Mouse (Mus musculus) layer of hippocampus, postnatal 10 days (tissue): ENCODE results near the gene Pla2g3. TPM values are rescaled to one million over a fixed set of nuclear protein-coding genes. Genes with fewer than 3 reads are reported as not detected.

Experiments
- DNase-seq, 2 experiments: peaks; one replicate each; pipeline ENCODE4 v3.0.0; 2021; ENCODE audit warnings: low spot score in 2 of 2
- total RNA-seq, 2 experiments: library from RNA; stranded (reverse); gene quantifications; 2 replicates each; pipeline ENCODE4 v1.2.3; 2021

Pla2g3 gene
- total RNA-seq, 2 experiments from 2014 or later: 11.3 to 17.0 TPM

GRCm38 (mm10) chr11:3492748-3493147, 4.7 kb downstream of the Pla2g3 start:
- no peak for DNase-seq

GRCm38 (mm10) chr11:3494857-3495256, 6.8 kb downstream of the Pla2g3 start:
- peak in 1 of 2 experiments; percentile 53 for DNase-seq

- DNase-seq: no peak
Observed at GRCm38 (mm10) chr11:3495496-3495895, 7.4 kb downstream of the Pla2g3 start.

- no peak for DNase-seq
Observed at GRCm38 (mm10) chr11:3496756-3497155, 8.7 kb downstream of the Pla2g3 start.

GRCm38 (mm10) chr11:3497296-3497695, 9.2 kb downstream of the Pla2g3 start:
- no peak for DNase-seq

GRCm38 (mm10) chr11:3502057-3502456, 14.0 kb downstream of the Pla2g3 start:
- no peak for DNase-seq

GRCm38 (mm10) chr11:3502459-3503072, 14.5 kb downstream of the Pla2g3 start:
- DNase-seq: no peak

- no peak for DNase-seq
Observed at GRCm38 (mm10) chr11:3503755-3504693, 15.9 kb downstream of the Pla2g3 start.

GRCm38 (mm10) chr11:3508226-3508625, 20.1 kb downstream of the Pla2g3 start:
- DNase-seq: no peak

- no peak for DNase-seq
Observed at GRCm38 (mm10) chr11:3509181-3510085, 21.3 kb downstream of the Pla2g3 start.

GRCm38 (mm10) chr11:3510321-3510720, 22.2 kb downstream of the Pla2g3 start:
- no peak for DNase-seq

GRCm38 (mm10) chr11:3513291-3513690, 25.2 kb downstream of the Pla2g3 start:
- no peak for DNase-seq

- DNase-seq: peak; percentile 93 to 94
Observed at GRCm38 (mm10) chr11:3514529-3515054, 26.5 kb downstream of the Pla2g3 start, which contains the start of gene Selenom. TSS of gene Selenom (plus strand) at chr11:3514684.

- DNase-seq: no peak
Observed at GRCm38 (mm10) chr11:3515216-3515615, 27.1 kb downstream of the Pla2g3 start.

- DNase-seq: no peak
Observed at GRCm38 (mm10) chr11:3515637-3516036, 27.6 kb downstream of the Pla2g3 start.

- no peak for DNase-seq
Observed at GRCm38 (mm10) chr11:3516121-3516520, 28.0 kb downstream of the Pla2g3 start.

GRCm38 (mm10) chr11:3516859-3517845, 29.1 kb downstream of the Pla2g3 start:
- DNase-seq: no peak

- no peak for DNase-seq
Observed at GRCm38 (mm10) chr11:3517846-3518732, 30.0 kb downstream of the Pla2g3 start.
